Mouse (Mus musculus) limb, embryonic 13.5 days (tissue): Measurements from ENCODE around the gene Elk4. TPM values are rescaled to one million over a fixed set of nuclear protein-coding genes. Genes with fewer than 3 reads are reported as not detected.

Source experiments
- ATAC-seq: fragments of 200-750 bp; cut with Nextera tagmentation; 2 replicates; pipeline ENCODE4 v1.8.0; 2017; ENCODE audit warnings: low read depth, moderate number of reproducible peaks, moderate TSS enrichment; ENCODE audit not compliant: low FRiP score
- H3K27ac ChIP-seq: fragments of 300-500 bp; sonication (generic); 2 replicates; pipeline ENCODE4 v1.5.1; 2015; ENCODE audit warnings: inconsistent platforms, mild to moderate bottlenecking, moderate library complexity
- H3K27me3 ChIP-seq: fragments of 300-500 bp; sonication (generic); 2 replicates; pipeline ENCODE4 v1.6.1; 2015; ENCODE audit warnings: mild to moderate bottlenecking, inconsistent platforms
- H3K36me3 ChIP-seq: fragments of 300-500 bp; sonication (generic); 2 replicates; pipeline ENCODE4 v1.6.1; 2015; ENCODE audit warnings: inconsistent platforms, mild to moderate bottlenecking, moderate library complexity
- H3K4me1 ChIP-seq: fragments of 300-500 bp; sonication (generic); 2 replicates; pipeline ENCODE4 v1.6.1; 2015; ENCODE audit warnings: inconsistent platforms
- H3K4me2 ChIP-seq: fragments of 300-500 bp; sonication (generic); replicated peaks from 2 replicates; pipeline ENCODE4 v1.6.1; 2015; ENCODE audit warnings: inconsistent platforms, mild to moderate bottlenecking, moderate library complexity
- H3K4me3 ChIP-seq: fragments of 300-500 bp; sonication (generic); 2 replicates; pipeline ENCODE4 v1.5.1; 2015; ENCODE audit warnings: moderate library complexity, mild to moderate bottlenecking, inconsistent platforms
- H3K9ac ChIP-seq: fragments of 300-500 bp; sonication (generic); 2 replicates; pipeline ENCODE4 v1.6.1; 2015; ENCODE audit warnings: mild to moderate bottlenecking, inconsistent platforms
- H3K9me3 ChIP-seq: fragments of 300-500 bp; sonication (generic); 2 replicates; pipeline ENCODE4 v1.6.1; 2016; ENCODE audit warnings: inconsistent platforms
- WGBS: fragments of 180-500 bp; shearing (Covaris S2); methylation state at CpG from one replicate; pipeline ENCODE4 v1.1.7; 2015; 5-methylcytosine and 5-hydroxymethylcytosine counted together
- polyA plus RNA-seq: library from polyadenylated mRNA; unstranded; fragments of >200 nt; fragmentation: Nextera tagmentation; extraction: Ambion mirVana; gene quantifications from 2 replicates; pipeline ENCODE4 v1.2.1, GENCODE M21; 2015

The Elk4 gene
- polyA plus RNA-seq, 1 experiment from 2014 or later = 20.2 TPM

DNA sequence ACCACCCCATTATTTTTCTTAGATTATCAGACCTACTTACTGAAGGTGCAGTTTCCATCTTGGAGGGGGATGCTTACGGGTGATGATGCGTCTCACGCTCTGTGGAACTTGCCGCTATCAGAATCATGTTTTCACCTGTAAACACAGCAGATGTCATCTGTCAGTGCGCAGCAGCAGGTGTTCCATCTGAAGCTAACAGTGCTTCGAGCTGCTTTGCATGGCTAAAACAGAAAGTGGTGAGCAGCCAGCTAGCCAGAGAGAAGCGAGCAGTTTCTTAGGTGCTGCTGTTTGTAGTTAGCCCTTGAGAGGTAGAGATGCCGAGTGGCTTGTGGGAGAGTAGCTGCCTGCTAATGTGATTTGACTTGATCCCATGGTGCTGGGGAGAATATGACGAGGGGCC lies 21.0 kb downstream of the Elk4 start:
- 86% methylated on average over 9 of the region's 9 CpGs for WGBS
- H3K9me3 ChIP-seq = no peaks in the 10 kb centered on the region
- H3K36me3 ChIP-seq = peaks cover 67% of the 10 kb centered on the region
- H3K4me1 ChIP-seq = peaks cover 17% of the 10 kb centered on the region
- no peak overlapping the region for H3K27ac ChIP-seq
- no peak overlapping the region for H3K9ac ChIP-seq
- no peak overlapping the region for H3K4me3 ChIP-seq
- no peak for ATAC-seq
- no peaks in the 10 kb centered on the region for H3K27me3 ChIP-seq
- H3K4me2 ChIP-seq = no peak overlapping the region

- Histone ChIP-seq H3K27ac (no peak overlapping the region), H3K4me3 (no peak overlapping the region), H3K4me2 (no peak overlapping the region), H3K27me3 (no peaks in the 10 kb centered on the region), H3K36me3 (peaks cover 68% of the 10 kb centered on the region), H3K9me3 (no peaks in the 10 kb centered on the region), H3K4me1 (peaks cover 17% of the 10 kb centered on the region), H3K9ac (no peak overlapping the region)
- ATAC-seq = no peak
- 63% methylated on average over 2 of the region's 2 CpGs for WGBS
Measured at GRCm38 (mm10) chr1:132030574-132030973, 23.2 kb downstream of the Elk4 start.

- no peak for ATAC-seq
- Histone ChIP-seq H3K9ac (no peak overlapping the region), H3K36me3 (peaks cover 59% of the 10 kb centered on the region), H3K4me1 (peaks cover 14% of the 10 kb centered on the region), H3K27ac (no peak overlapping the region), H3K27me3 (no peaks in the 10 kb centered on the region), H3K9me3 (no peaks in the 10 kb centered on the region), H3K4me2 (no peak overlapping the region), H3K4me3 (no peak overlapping the region)
- WGBS = 90% methylated on average over 7 of the region's 7 CpGs
Measured at GRCm38 (mm10) chr1:132032172-132032571, 24.8 kb downstream of the Elk4 start.

DNA sequence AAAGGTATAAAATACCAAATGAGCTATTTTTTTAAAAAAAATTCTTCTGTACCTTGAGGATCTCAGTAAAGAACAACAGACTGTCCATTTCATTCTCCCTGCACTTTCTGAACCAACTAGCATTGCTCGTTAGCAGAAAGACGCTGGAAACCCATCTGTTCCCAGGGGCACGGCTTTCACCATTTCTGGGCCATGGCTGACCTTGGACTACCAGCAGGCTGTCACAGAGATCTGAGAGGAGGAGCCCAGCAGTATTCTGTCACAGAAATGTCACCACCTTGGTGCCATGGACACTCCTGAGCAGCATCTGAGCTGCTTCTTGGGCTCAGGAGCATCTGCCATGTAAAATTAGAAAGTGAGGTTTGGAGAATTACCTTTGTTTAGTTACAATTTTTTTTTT lies 30.3 kb downstream of the Elk4 start:
- Histone ChIP-seq H3K36me3 (peaks cover 34% of the 10 kb centered on the region), H3K9ac (no peak overlapping the region), H3K9me3 (no peaks in the 10 kb centered on the region), H3K4me1 (peaks cover 7% of the 10 kb centered on the region; the same call in 1 of the 2 replicates), H3K4me3 (no peak overlapping the region), H3K27ac (no peak overlapping the region), H3K4me2 (no peak overlapping the region), H3K27me3 (no peaks in the 10 kb centered on the region)
- 67% methylated on average over 3 of the region's 3 CpGs for WGBS
- no peak for ATAC-seq

DNA sequence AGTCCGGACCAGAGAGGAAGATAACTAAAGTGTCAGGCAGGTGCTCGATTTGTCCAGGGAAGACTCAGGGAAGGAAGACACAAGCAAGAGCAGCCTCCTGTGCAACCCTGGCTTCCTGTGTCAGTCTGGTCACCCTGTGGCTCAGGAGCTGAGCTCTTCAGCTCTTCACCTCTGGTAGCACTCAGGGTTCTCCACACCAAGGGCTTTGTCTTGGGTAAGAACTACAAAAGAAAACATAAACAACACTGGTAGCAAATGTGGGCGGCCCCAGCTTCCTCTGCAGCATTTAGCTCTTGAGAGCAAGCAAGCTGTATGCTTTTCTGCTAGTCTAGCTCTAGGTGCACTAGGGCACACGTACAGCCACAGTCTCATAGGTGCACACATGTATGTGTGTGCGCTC lies 31.3 kb downstream of the Elk4 start:
- H3K27me3 ChIP-seq = no peaks in the 10 kb centered on the region
- WGBS = 81% methylated on average over 5 of the region's 5 CpGs
- H3K27ac ChIP-seq = no peak overlapping the region
- H3K4me2 ChIP-seq = no peak overlapping the region
- no peaks in the 10 kb centered on the region for H3K9me3 ChIP-seq
- peaks cover 7% of the 10 kb centered on the region; the same call in 1 of the 2 replicates for H3K4me1 ChIP-seq
- peaks cover 24% of the 10 kb centered on the region for H3K36me3 ChIP-seq
- ATAC-seq = no peak
- no peak overlapping the region for H3K4me3 ChIP-seq
- H3K9ac ChIP-seq = no peak overlapping the region

DNA sequence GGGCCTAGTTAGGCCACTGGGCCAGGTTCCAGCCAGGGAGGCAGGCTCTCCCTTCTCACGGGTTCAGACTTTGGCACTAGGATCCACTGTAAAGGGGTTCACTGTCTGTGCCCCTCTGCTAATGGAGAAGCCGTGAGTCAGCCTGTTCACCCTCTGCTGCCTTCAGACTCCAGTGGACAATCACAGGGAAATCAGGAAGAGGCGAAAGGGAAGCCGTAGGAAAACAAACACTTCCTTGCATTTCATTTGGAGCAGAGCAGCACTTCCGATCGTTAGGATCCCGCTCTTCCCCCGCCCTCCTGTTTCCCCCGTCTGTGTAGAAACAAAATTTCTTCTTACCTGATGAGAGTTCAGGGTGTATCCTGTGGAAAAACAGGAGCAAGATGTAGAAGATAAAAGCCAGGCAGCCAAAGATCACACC lies 32.8 kb downstream of the Elk4 start:
- Histone ChIP-seq H3K36me3 (peaks cover 9% of the 10 kb centered on the region; the same call in 1 of the 2 replicates), H3K4me3 (no peak overlapping the region), H3K9me3 (no peaks in the 10 kb centered on the region), H3K4me1 (peaks cover 7% of the 10 kb centered on the region; the same call in 1 of the 2 replicates), H3K9ac (no peak overlapping the region), H3K27ac (peak overlapping the region; percentile 6; the same call in 1 of the 2 replicates), H3K4me2 (no peak overlapping the region), H3K27me3 (no peaks in the 10 kb centered on the region)
- no peak for ATAC-seq
- WGBS = 63% methylated on average over 9 of the region's 9 CpGs

- Histone ChIP-seq H3K4me2 (no peak overlapping the region), H3K36me3 (peaks cover 4% of the 10 kb centered on the region; the same call in 1 of the 2 replicates), H3K9me3 (no peaks in the 10 kb centered on the region), H3K27me3 (no peaks in the 10 kb centered on the region), H3K4me1 (peaks cover 7% of the 10 kb centered on the region; the same call in 1 of the 2 replicates), H3K4me3 (no peak overlapping the region), H3K9ac (no peak overlapping the region), H3K27ac (no peak overlapping the region)
- whole genome bisulfite sequencing = 65% methylated on average over 4 of the region's 4 CpGs
- no peak for ATAC-seq
Measured at GRCm38 (mm10) chr1:132043759-132044158, 36.4 kb downstream of the Elk4 start.

DNA sequence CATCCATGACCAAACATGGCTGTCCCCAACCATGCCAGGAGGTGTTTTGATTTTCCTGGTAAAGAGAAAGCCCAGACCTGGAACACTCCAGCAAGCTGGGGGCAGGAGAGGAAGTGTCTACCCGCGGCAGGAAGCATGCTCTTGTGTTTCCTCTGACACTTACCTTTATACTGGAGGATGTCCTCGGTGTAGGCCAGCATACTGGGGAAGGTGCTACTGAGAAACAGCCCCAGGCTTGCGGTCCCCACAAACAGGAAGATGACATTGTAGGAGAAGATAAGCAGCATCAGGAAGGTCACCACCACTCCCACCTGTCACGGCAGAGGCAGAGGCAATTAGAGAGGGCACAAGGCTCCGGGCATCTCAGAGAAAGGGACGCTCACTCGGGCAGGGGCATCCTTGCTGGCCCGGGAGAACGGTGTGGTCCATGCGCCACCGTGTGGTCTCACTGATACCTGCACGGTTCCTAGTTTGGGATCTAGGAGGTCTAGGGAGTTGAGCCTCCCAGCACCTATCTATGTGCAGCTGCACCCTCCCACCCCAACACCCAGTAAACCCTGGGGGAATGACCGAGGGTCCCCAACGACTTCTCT lies 38.8 kb downstream of the Elk4 start:
- peak; percentile 44; the same call in 1 of the 2 replicates for ATAC-seq
- H3K4me2 ChIP-seq = no peak overlapping the region
- no peaks in the 10 kb centered on the region for H3K4me1 ChIP-seq
- H3K36me3 ChIP-seq = no peaks in the 10 kb centered on the region
- 21% methylated on average over 15 of the region's 15 CpGs for WGBS
- no peak overlapping the region for H3K27ac ChIP-seq
- no peaks in the 10 kb centered on the region for H3K9me3 ChIP-seq
- no peak overlapping the region for H3K4me3 ChIP-seq
- no peaks in the 10 kb centered on the region for H3K27me3 ChIP-seq
- H3K9ac ChIP-seq = no peak overlapping the region

- H3K27me3 ChIP-seq = no peaks in the 10 kb centered on the region
- H3K4me3 ChIP-seq = no peak overlapping the region
- 86% methylated on average over 3 of the region's 3 CpGs for WGBS
- no peak overlapping the region for H3K27ac ChIP-seq
- H3K4me2 ChIP-seq = no peak overlapping the region
- H3K36me3 ChIP-seq = no peaks in the 10 kb centered on the region
- no peaks in the 10 kb centered on the region for H3K9me3 ChIP-seq
- H3K9ac ChIP-seq = no peak overlapping the region
- H3K4me1 ChIP-seq = peaks cover 3% of the 10 kb centered on the region; the same call in 1 of the 2 replicates
- no peak for ATAC-seq
Measured at GRCm38 (mm10) chr1:132051746-132052145, 44.3 kb downstream of the Elk4 start.

GRCm38 (mm10) chr1:132054387-132054786 lies 47.0 kb downstream of the Elk4 start:
- WGBS = 73% methylated on average over 3 of the region's 3 CpGs
- H3K9ac ChIP-seq = no peak overlapping the region
- no peaks in the 10 kb centered on the region for H3K36me3 ChIP-seq
- peaks cover 3% of the 10 kb centered on the region; the same call in 1 of the 2 replicates for H3K4me1 ChIP-seq
- no peak overlapping the region for H3K4me3 ChIP-seq
- H3K4me2 ChIP-seq = no peak overlapping the region
- no peaks in the 10 kb centered on the region for H3K9me3 ChIP-seq
- H3K27me3 ChIP-seq = no peaks in the 10 kb centered on the region
- no peak for ATAC-seq
- no peak overlapping the region for H3K27ac ChIP-seq

DNA sequence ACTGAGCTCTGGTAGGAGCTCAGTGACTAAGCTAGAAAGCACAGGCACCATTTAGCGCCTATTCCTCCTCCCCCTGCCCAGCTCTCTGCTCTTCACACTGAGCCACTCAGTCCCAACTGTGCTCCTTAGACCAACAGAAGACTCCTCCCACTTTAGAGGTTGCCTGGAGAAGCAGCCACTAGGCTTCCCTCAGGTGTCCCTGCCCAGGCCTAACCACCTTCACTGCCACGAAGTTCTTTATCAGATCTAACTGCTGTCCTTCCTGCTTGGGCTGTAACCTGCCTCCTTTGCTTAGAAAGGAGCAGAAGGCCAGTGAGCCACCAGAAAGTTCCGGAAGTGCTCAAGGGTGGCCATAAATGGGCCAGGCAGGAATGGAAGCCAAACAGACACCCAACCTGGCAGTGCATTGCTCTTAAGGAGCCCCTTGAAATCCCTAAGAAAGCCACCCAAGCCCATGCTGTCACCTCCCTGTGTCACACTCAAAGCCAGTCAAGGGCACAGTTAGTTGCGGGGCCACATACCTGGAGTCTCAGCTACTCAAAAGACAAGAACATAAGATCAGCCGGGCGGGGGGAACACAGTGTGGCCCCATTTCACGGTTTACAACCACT lies 47.8 kb downstream of the Elk4 start:
- H3K4me2 ChIP-seq = no peak overlapping the region
- ATAC-seq = no peak
- 72% methylated on average over 7 of the region's 7 CpGs for WGBS
- H3K27me3 ChIP-seq = no peaks in the 10 kb centered on the region
- no peak overlapping the region for H3K9ac ChIP-seq
- H3K36me3 ChIP-seq = no peaks in the 10 kb centered on the region
- peaks cover 3% of the 10 kb centered on the region; the same call in 1 of the 2 replicates for H3K4me1 ChIP-seq
- H3K27ac ChIP-seq = no peak overlapping the region
- H3K4me3 ChIP-seq = no peak overlapping the region
- H3K9me3 ChIP-seq = no peaks in the 10 kb centered on the region

GRCm38 (mm10) chr1:132058558-132058957 lies 51.2 kb downstream of the Elk4 start:
- Histone ChIP-seq H3K27ac (no peak overlapping the region), H3K4me3 (no peak overlapping the region), H3K9me3 (no peaks in the 10 kb centered on the region), H3K27me3 (no peaks in the 10 kb centered on the region; the same call in 1 of the 2 replicates), H3K4me1 (peaks cover 8% of the 10 kb centered on the region; the same call in 1 of the 2 replicates), H3K36me3 (no peaks in the 10 kb centered on the region), H3K9ac (no peak overlapping the region), H3K4me2 (no peak overlapping the region)
- ATAC-seq = no peak
- 93% methylated on average over 5 of the region's 5 CpGs for WGBS
